Mouse (Mus musculus) liver, postnatal 0 days (tissue): Measurements from ENCODE around the gene Srxn1.

Source experiments
- CTCF ChIP-seq: sonication (generic); IDR thresholded peaks from 2 replicates; pipeline ENCODE4 v1.5.1; 2016; ENCODE audit warnings: antibody characterized with exemption, low read depth
- EP300 ChIP-seq: IDR thresholded peaks from 2 replicates; pipeline ENCODE4 v1.6.1; 2016; ENCODE audit warnings: antibody characterized with exemption, low read depth, mild to moderate bottlenecking

- TF ChIP-seq CTCF (no peak), EP300 (peak; percentile 20; the same call in 1 of the 2 replicates)
Measured at GRCm38 (mm10) chr2:152117694-152118093, 12.4 kb downstream of the Srxn1 start.
